Mouse (Mus musculus) forebrain, postnatal 0 days (tissue): ENCODE measurements around the gene Ccdc124. TPM values are rescaled to one million over a fixed set of nuclear protein-coding genes. Genes with fewer than 3 reads are reported as not detected.

Source experiments
- ATAC-seq: fragments of 200-750 bp; cut with Nextera tagmentation; 2 replicates; pipeline ENCODE4 v1.8.0; 2017; ENCODE audit warnings: mild to moderate bottlenecking, moderate library complexity
- DNase-seq: peaks from one replicate; pipeline ENCODE4 v3.0.0-alpha.2; 2015
- H3K27ac ChIP-seq: fragments of 300-500 bp; sonication (generic); 2 replicates; pipeline ENCODE4 v1.5.1; 2014; ENCODE audit warnings: low read depth, mild to moderate bottlenecking, antibody characterized with exemption, low read length, moderate library complexity, mixed read lengths
- H3K27me3 ChIP-seq: fragments of 300-500 bp; sonication (generic); 2 replicates; pipeline ENCODE4 v1.6.1; 2014; ENCODE audit warnings: mild to moderate bottlenecking, low read length, mixed read lengths; ENCODE audit not compliant: insufficient read depth
- H3K36me3 ChIP-seq: fragments of 300-500 bp; sonication (generic); 2 replicates; pipeline ENCODE4 v1.6.1; 2014; ENCODE audit warnings: mild to moderate bottlenecking, moderate library complexity; ENCODE audit not compliant: insufficient read depth
- H3K4me1 ChIP-seq: fragments of 300-500 bp; sonication (generic); 2 replicates; pipeline ENCODE4 v1.6.1; 2014; ENCODE audit warnings: antibody characterized with exemption; ENCODE audit not compliant: insufficient read depth
- H3K4me2 ChIP-seq: fragments of 300-500 bp; sonication (generic); 2 replicates; pipeline ENCODE4 v1.6.1; 2014; ENCODE audit warnings: low read depth, mild to moderate bottlenecking, moderate library complexity
- H3K4me3 ChIP-seq: fragments of 300-500 bp; sonication (generic); 2 replicates; pipeline ENCODE4 v1.5.1; 2014; ENCODE audit warnings: low read depth, low read length, mixed read lengths
- H3K9ac ChIP-seq: fragments of 300-500 bp; sonication (generic); 2 replicates; pipeline ENCODE4 v1.6.1; 2014; ENCODE audit warnings: mild to moderate bottlenecking
- H3K9me3 ChIP-seq: fragments of 300-500 bp; sonication (generic); 2 replicates; pipeline ENCODE4 v1.6.1; 2016; ENCODE audit warnings: low read length
- CTCF ChIP-seq: sonication (generic); IDR thresholded peaks from 2 replicates; pipeline ENCODE4 v1.5.1; 2016; ENCODE audit warnings: antibody characterized with exemption, control low read depth, low read depth
- WGBS: fragments of 180-500 bp; shearing (Covaris S2); extraction: QIAGEN DNeasy Blood & Tissue Kit; methylation state at CpG from one replicate; pipeline ENCODE4 v1.1.7; 2014; 5-methylcytosine and 5-hydroxymethylcytosine counted together
- polyA plus RNA-seq: library from polyadenylated mRNA; unstranded; fragments of >200 nt; fragmentation: Nextera tagmentation; extraction: Ambion mirVana; gene quantifications from 2 replicates; pipeline ENCODE4 v1.2.1, GENCODE M21; 2015
- total RNA-seq: library from RNA; depleted of rRNA; stranded (reverse); fragments of >200 nt; gene quantifications from 2 replicates; pipeline ENCODE4 v1.2.3, GENCODE M21; 2014

Gene Ccdc124
- total and polyA plus RNA-seq, 2 experiments from 2014 or later: 34.7 to 161 TPM

DNA sequence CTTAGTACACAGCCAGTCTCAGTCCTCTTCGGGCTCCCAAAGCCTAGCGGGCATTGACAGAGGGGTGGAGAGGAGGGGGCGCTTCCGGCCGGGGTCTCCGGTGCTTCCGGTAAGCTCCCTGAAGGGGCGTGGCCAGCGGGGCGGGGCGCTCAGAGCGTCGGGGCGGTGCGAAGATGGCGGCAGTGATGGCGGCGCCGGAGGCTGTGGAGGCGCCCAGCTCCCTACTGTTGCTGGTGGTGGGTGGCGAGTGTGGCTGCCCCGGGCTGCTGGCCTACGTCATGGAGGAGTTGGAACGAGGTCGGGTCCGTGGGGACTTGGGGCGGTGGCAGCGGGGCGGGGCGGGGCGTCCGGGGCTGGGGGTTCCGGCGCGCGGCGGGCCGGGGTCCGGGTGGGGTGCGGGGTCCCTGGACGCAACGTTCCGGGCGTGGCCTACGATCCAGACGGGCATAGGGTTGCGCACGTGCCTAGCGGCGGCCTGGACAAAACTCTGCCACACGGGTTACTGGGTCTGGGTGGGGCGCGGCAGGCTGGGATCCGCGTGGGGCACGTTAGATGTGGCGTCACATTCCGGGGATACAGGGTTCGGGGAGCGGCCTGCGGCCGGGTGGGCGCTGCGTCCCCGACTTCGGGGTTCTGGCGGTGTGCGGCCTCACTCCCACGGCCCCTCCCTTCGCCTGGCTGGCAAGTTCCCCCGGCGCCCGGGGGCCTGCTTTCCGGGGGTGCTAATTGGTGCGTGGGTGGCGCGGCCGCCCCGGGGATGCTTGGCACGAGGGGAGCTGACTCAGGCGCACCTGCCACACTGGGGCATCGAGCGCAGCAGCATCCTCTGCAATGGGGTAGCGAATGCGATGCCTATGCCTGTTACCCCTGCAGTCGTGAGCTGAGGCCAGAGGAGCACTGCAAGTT is 32.3 kb upstream of the Ccdc124 start, which contains the start of gene Map1s:
TSS of gene Map1s (plus strand) at position 102 of the 906 bp plus-strand sequence.
- Histone ChIP-seq H3K4me1 (0 out of 2 replicates have a peak, but pooled peaks cover 3% of the 10 kb centered on the region), H3K4me3 (peak within 1 kb of the TSS; percentile 83), H3K27me3 (no peaks in the 10 kb centered on the region), H3K9ac (peak within 1 kb of the TSS; percentile 84), H3K27ac (peak within 1 kb of the TSS; percentile 93), H3K4me2 (peak within 1 kb of the TSS; percentile 90), H3K36me3 (peaks cover 8% of the 10 kb centered on the region; the same call in 1 of the 2 replicates), H3K9me3 (no peaks in the 10 kb centered on the region)
- peak; percentile 94 for DNase-seq
- peak; percentile 98 for ATAC-seq
- 2% methylated on average over 69 of the region's 86 CpGs for WGBS
- TF ChIP-seq CTCF: no peak

GRCm38 (mm10) chr8:70905463-70905830 is 31.7 kb upstream of the Ccdc124 start:
- H3K9me3 ChIP-seq: no peaks in the 10 kb centered on the region
- peak overlapping the region; percentile 83 for H3K4me3 ChIP-seq
- no peak for TF ChIP-seq CTCF
- peak overlapping the region; percentile 84 for H3K9ac ChIP-seq
- H3K4me2 ChIP-seq: peak overlapping the region; percentile 90
- WGBS: 17% methylated on average over 8 of the region's 8 CpGs
- no peak for DNase-seq
- peak; percentile 40 for ATAC-seq
- H3K36me3 ChIP-seq: 0 out of 2 replicates have a peak, but pooled peaks cover 3% of the 10 kb centered on the region
- H3K27ac ChIP-seq: peak overlapping the region; percentile 93
- H3K4me1 ChIP-seq: 0 out of 2 replicates have a peak, but pooled peaks cover 3% of the 10 kb centered on the region
- no peaks in the 10 kb centered on the region for H3K27me3 ChIP-seq

- H3K4me2 ChIP-seq: no peak overlapping the region
- H3K4me1 ChIP-seq: 0 out of 2 replicates have a peak, but pooled peaks cover 3% of the 10 kb centered on the region
- H3K27ac ChIP-seq: no peak overlapping the region
- no peak overlapping the region for H3K9ac ChIP-seq
- H3K27me3 ChIP-seq: no peaks in the 10 kb centered on the region
- H3K4me3 ChIP-seq: no peak overlapping the region
- 0 out of 2 replicates have a peak, but pooled peaks cover 3% of the 10 kb centered on the region for H3K36me3 ChIP-seq
- H3K9me3 ChIP-seq: no peaks in the 10 kb centered on the region
- no peak for ATAC-seq
- TF ChIP-seq CTCF: no peak
- no peak for DNase-seq
- WGBS: 69% methylated on average over 4 of the region's 4 CpGs
Measured at GRCm38 (mm10) chr8:70904532-70904931, 30.8 kb upstream of the Ccdc124 start.

- H3K9me3 ChIP-seq: no peaks in the 10 kb centered on the region
- H3K4me2 ChIP-seq: no peak overlapping the region
- no peak overlapping the region for H3K4me3 ChIP-seq
- no peak overlapping the region for H3K27ac ChIP-seq
- H3K36me3 ChIP-seq: no peaks in the 10 kb centered on the region
- no peak overlapping the region for H3K9ac ChIP-seq
- H3K4me1 ChIP-seq: 0 out of 2 replicates have a peak, but pooled peaks cover 3% of the 10 kb centered on the region
- ATAC-seq (no peak), DNase-seq (no peak)
- no peak for TF ChIP-seq CTCF
- H3K27me3 ChIP-seq: no peaks in the 10 kb centered on the region
Measured at GRCm38 (mm10) chr8:70903582-70903981, 29.8 kb upstream of the Ccdc124 start.

GRCm38 (mm10) chr8:70903112-70903511 is 29.4 kb upstream of the Ccdc124 start:
- ATAC-seq (no peak), DNase-seq (no peak)
- H3K9me3 ChIP-seq: no peaks in the 10 kb centered on the region
- 53% methylated on average over 4 of the region's 4 CpGs for WGBS
- no peak overlapping the region for H3K4me2 ChIP-seq
- no peak for TF ChIP-seq CTCF
- no peaks in the 10 kb centered on the region for H3K36me3 ChIP-seq
- no peaks in the 10 kb centered on the region for H3K27me3 ChIP-seq
- no peak overlapping the region for H3K27ac ChIP-seq
- H3K9ac ChIP-seq: no peak overlapping the region
- H3K4me1 ChIP-seq: 0 out of 2 replicates have a peak, but pooled peaks cover 3% of the 10 kb centered on the region
- no peak overlapping the region for H3K4me3 ChIP-seq

- ATAC-seq (no peak), DNase-seq (no peak)
- no peaks in the 10 kb centered on the region for H3K36me3 ChIP-seq
- no peak overlapping the region for H3K9ac ChIP-seq
- H3K27ac ChIP-seq: no peak overlapping the region
- no peak overlapping the region for H3K4me2 ChIP-seq
- H3K4me3 ChIP-seq: no peak overlapping the region
- H3K27me3 ChIP-seq: no peaks in the 10 kb centered on the region
- H3K9me3 ChIP-seq: no peaks in the 10 kb centered on the region
- WGBS: 20% methylated on average over 5 of the region's 5 CpGs
- no peak for TF ChIP-seq CTCF
- 0 out of 2 replicates have a peak, but pooled peaks cover 3% of the 10 kb centered on the region for H3K4me1 ChIP-seq
Measured at GRCm38 (mm10) chr8:70902211-70902610, 28.5 kb upstream of the Ccdc124 start.

- Histone ChIP-seq H3K4me3 (no peak overlapping the region), H3K36me3 (no peaks in the 10 kb centered on the region), H3K9me3 (no peaks in the 10 kb centered on the region), H3K9ac (no peak overlapping the region), H3K27ac (no peak overlapping the region), H3K27me3 (no peaks in the 10 kb centered on the region), H3K4me1 (peaks cover 4% of the 10 kb centered on the region; the same call in 1 of the 2 replicates), H3K4me2 (no peak overlapping the region)
- DNase-seq (no peak), ATAC-seq (no peak)
- 75% methylated on average over 2 of the region's 2 CpGs for WGBS
- TF ChIP-seq CTCF: no peak
Measured at GRCm38 (mm10) chr8:70900872-70901387, 27.2 kb upstream of the Ccdc124 start.
